Mouse (Mus musculus) kidney, embryonic 16.5 days (tissue): Measurements from ENCODE around the gene Plekhg2. TPM values are rescaled to one million over a fixed set of nuclear protein-coding genes. Genes with fewer than 3 reads are reported as not detected.
A peak's percentile ranks its signal among the peaks of the same experiment; 100 is the strongest.

Experiments
- ATAC-seq: fragments of 200-750 bp; cut with Nextera tagmentation; 2 replicates; pipeline ENCODE4 v1.8.0; 2017; ENCODE audit warnings: moderate TSS enrichment; ENCODE audit not compliant: low FRiP score, low TSS enrichment
- H3K27ac ChIP-seq: fragments of 300-500 bp; sonication (generic); 2 replicates; pipeline ENCODE4 v1.5.1; 2014; ENCODE audit warnings: low read length
- H3K27me3 ChIP-seq: fragments of 300-500 bp; sonication (generic); 2 replicates; pipeline ENCODE4 v1.6.1; 2014; ENCODE audit warnings: low read length, control low read depth, mixed read lengths; ENCODE audit not compliant: insufficient read depth
- H3K36me3 ChIP-seq: fragments of 300-500 bp; sonication (generic); 2 replicates; pipeline ENCODE4 v1.6.1; 2014; ENCODE audit warnings: low read length, control low read depth, mixed read lengths; ENCODE audit not compliant: insufficient read depth
- H3K4me1 ChIP-seq: fragments of 300-500 bp; sonication (generic); 2 replicates; pipeline ENCODE4 v1.6.1; 2014; ENCODE audit warnings: low read length, control low read depth, mixed read lengths; ENCODE audit not compliant: insufficient read depth
- H3K4me2 ChIP-seq: fragments of 300-500 bp; sonication (generic); replicated peaks from 2 replicates; pipeline ENCODE4 v1.6.1; 2014; ENCODE audit warnings: low read depth, low read length
- H3K4me3 ChIP-seq: fragments of 300-500 bp; sonication (generic); 2 replicates; pipeline ENCODE4 v1.5.1; 2014; ENCODE audit warnings: mild to moderate bottlenecking, low read length
- H3K9ac ChIP-seq: fragments of 300-500 bp; sonication (generic); replicated peaks from 2 replicates; pipeline ENCODE4 v1.6.1; 2014; ENCODE audit warnings: low read length
- H3K9me3 ChIP-seq: fragments of 300-500 bp; sonication (generic); 2 replicates; pipeline ENCODE4 v1.6.1; 2016; ENCODE audit warnings: low read length, control low read depth
- WGBS: fragments of 180-500 bp; shearing (Covaris S2); extraction: QIAGEN DNeasy Blood & Tissue Kit; methylation state at CpG from one replicate; pipeline ENCODE4 v1.1.7; 2014; 5-methylcytosine and 5-hydroxymethylcytosine counted together
- polyA plus RNA-seq: library from polyadenylated mRNA; unstranded; fragments of >200 nt; fragmentation: Nextera tagmentation; extraction: Ambion mirVana; gene quantifications from 2 replicates; pipeline ENCODE4 v1.2.1, GENCODE M21; 2015

Gene Plekhg2
- polyA plus RNA-seq, 1 experiment from 2014 or later, result 69.1 TPM

- no peaks in the 10 kb centered on the region for H3K27me3 ChIP-seq
- H3K4me1 ChIP-seq, result peaks cover 73% of the 10 kb centered on the region
- H3K27ac ChIP-seq, result peak overlapping the region; percentile 98
- peak overlapping the region; percentile 80 for H3K4me3 ChIP-seq
- peak overlapping the region; percentile 81 for H3K4me2 ChIP-seq
- peak overlapping the region; percentile 84 for H3K9ac ChIP-seq
- no peaks in the 10 kb centered on the region for H3K9me3 ChIP-seq
- WGBS, result 1% methylated on average over 53 of the region's 53 CpGs
- peak; percentile 47 for ATAC-seq
- H3K36me3 ChIP-seq, result 0 out of 2 replicates have a peak, but pooled peaks cover 7% of the 10 kb centered on the region
Observed at GRCm38 (mm10) chr7:28378769-28379651, 6.6 kb upstream of the Plekhg2 start.

DNA sequence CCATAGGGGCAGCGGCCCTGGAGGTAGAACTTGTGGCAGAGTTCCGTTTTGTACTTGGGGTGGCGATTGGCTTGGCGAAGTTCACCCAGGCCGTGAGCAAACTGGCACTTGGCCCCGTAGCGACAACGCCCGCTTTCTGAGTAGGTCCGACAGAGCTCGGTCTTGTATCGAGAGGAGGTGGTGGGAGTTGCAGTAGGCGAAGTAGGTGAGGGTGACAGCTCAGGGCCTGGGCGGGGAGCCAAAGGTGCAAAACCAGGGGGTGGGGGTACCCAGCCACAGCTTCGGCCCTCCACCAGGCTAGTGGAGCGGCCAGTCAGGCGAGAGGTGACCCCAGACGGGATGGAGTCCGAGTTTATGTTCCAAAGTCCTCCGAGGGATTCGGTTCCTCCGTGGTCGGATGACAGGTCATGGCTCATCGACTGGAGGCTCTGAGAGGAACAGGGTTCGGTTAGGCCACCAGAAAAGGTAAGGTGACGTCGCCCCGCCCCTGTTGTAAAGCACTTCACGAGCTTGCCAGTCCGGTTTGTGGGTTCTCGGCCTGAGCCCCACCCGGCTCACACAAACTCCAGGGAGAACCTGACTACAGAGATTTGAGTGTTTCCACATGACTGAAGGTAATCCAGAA, 5.8 kb upstream of the Plekhg2 start:
- H3K4me1 ChIP-seq, result peaks cover 76% of the 10 kb centered on the region
- 12% methylated on average over 32 of the region's 32 CpGs for WGBS
- H3K27me3 ChIP-seq, result no peaks in the 10 kb centered on the region
- peak overlapping the region; percentile 81 for H3K4me2 ChIP-seq
- peak overlapping the region; percentile 84 for H3K9ac ChIP-seq
- H3K9me3 ChIP-seq, result no peaks in the 10 kb centered on the region
- peak overlapping the region; percentile 98 for H3K27ac ChIP-seq
- 0 out of 2 replicates have a peak, but pooled peaks cover 7% of the 10 kb centered on the region for H3K36me3 ChIP-seq
- H3K4me3 ChIP-seq, result peak overlapping the region; percentile 80
- no peak for ATAC-seq

- peak overlapping the region; percentile 84 for H3K9ac ChIP-seq
- ATAC-seq, result no peak
- 0 out of 2 replicates have a peak, but pooled peaks cover 7% of the 10 kb centered on the region for H3K36me3 ChIP-seq
- H3K27me3 ChIP-seq, result no peaks in the 10 kb centered on the region
- H3K4me2 ChIP-seq, result peak overlapping the region; percentile 81
- peak overlapping the region; percentile 80 for H3K4me3 ChIP-seq
- H3K27ac ChIP-seq, result peak overlapping the region; percentile 98
- WGBS, result 52% methylated on average over 18 of the region's 18 CpGs
- no peaks in the 10 kb centered on the region for H3K9me3 ChIP-seq
- H3K4me1 ChIP-seq, result peaks cover 68% of the 10 kb centered on the region
Observed at GRCm38 (mm10) chr7:28377190-28378065, 5.0 kb upstream of the Plekhg2 start.

DNA sequence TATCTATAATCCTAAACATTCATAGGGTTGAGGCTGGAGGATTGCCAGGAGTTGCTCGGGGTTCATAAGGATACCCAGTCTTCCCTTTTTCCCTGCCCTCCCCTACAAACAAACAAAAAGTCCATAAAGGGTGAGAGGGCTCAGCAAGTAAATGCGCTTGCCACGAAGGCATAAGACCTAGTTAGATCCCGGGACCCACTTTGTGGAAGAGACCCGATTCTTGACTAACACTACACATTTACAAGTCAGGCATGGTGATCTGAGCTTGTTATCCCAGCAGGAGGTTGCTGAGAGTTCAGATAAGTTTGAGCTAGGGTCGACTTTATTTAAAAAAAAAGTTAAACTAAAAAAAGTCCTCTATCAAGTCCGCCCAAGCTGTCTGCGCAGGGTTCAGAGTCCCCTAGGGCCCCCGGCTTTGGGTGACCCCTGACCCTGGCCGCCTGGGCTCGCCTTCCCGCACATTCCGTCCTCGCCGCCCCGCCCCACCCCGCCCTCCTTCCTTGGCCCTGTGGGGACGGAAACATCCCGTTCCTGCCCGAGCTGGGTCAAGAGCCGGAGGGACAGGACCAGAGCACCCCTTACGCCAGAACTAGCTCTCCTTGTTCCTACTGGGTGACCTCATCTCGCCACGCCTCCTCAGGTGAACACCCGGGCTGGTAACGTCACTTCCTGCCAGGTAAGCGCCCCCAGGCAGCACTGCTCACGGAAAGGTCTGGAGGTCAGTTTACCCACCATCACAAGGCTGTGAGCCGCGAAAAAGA, 3.8 kb upstream of the Plekhg2 start:
- no peak for ATAC-seq
- WGBS, result 3% methylated on average over 30 of the region's 30 CpGs
- no peaks in the 10 kb centered on the region for H3K9me3 ChIP-seq
- H3K4me3 ChIP-seq, result peak overlapping the region; percentile 80
- peaks cover 56% of the 10 kb centered on the region for H3K4me1 ChIP-seq
- 0 out of 2 replicates have a peak, but pooled peaks cover 7% of the 10 kb centered on the region for H3K36me3 ChIP-seq
- H3K27ac ChIP-seq, result peak overlapping the region; percentile 100
- peak overlapping the region; percentile 81 for H3K4me2 ChIP-seq
- peak overlapping the region; percentile 84 for H3K9ac ChIP-seq
- H3K27me3 ChIP-seq, result no peaks in the 10 kb centered on the region

- Histone ChIP-seq H3K27me3 (no peaks in the 10 kb centered on the region), H3K4me1 (peaks cover 53% of the 10 kb centered on the region), H3K4me2 (peak overlapping the region; percentile 81), H3K9me3 (no peaks in the 10 kb centered on the region), H3K4me3 (peak overlapping the region; percentile 80), H3K27ac (peak overlapping the region; percentile 100), H3K36me3 (0 out of 2 replicates have a peak, but pooled peaks cover 7% of the 10 kb centered on the region), H3K9ac (peak overlapping the region; percentile 84)
- 1% methylated on average over 30 of the region's 36 CpGs for WGBS
- ATAC-seq, result peak; percentile 55
Observed at GRCm38 (mm10) chr7:28375176-28375921, 3.0 kb upstream of the Plekhg2 start.

- no peak for ATAC-seq
- WGBS, result 74% methylated on average over 10 of the region's 10 CpGs
- no peaks in the 10 kb centered on the region for H3K27me3 ChIP-seq
- H3K4me2 ChIP-seq, result peak overlapping the region; percentile 81
- H3K4me1 ChIP-seq, result peaks cover 57% of the 10 kb centered on the region
- H3K9ac ChIP-seq, result peak overlapping the region; percentile 84
- no peaks in the 10 kb centered on the region for H3K9me3 ChIP-seq
- peak overlapping the region; percentile 80 for H3K4me3 ChIP-seq
- H3K27ac ChIP-seq, result peak overlapping the region; percentile 100
- peaks cover 13% of the 10 kb centered on the region for H3K36me3 ChIP-seq
Observed at GRCm38 (mm10) chr7:28374647-28375046, 2.2 kb upstream of the Plekhg2 start.

DNA sequence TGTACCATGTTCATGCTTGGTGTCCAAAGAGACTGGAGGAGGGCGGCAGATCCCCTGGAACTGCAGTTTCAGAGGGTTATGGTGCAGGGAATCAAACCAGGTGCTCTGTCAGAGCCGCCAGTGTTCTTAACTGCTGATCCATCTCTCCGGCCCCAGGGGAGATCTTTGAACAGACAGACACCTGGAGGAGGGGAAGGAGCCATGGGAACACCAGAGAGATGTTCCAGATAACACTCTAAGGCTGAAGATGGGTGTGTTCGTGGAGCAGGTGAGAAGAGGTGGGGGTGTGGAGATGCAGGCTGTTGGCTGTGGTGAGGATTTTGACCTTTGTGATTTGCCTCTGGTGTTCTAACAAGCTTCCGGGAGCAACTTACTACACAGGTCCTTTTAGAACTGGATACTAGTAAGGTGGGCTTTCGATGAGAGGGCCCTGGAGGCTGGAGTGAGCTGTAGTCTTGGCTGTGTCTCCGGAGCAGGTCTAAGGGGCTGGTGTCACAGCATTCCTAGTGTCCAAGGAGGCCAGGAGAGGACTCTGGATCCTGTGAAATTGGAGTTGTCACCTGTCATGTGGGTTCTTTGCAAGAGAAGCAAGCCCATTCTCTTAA, 1.6 kb upstream of the Plekhg2 start:
- no peaks in the 10 kb centered on the region for H3K9me3 ChIP-seq
- H3K27ac ChIP-seq, result peak overlapping the region; percentile 68
- H3K4me3 ChIP-seq, result no peak overlapping the region
- H3K27me3 ChIP-seq, result no peaks in the 10 kb centered on the region
- peaks cover 57% of the 10 kb centered on the region for H3K4me1 ChIP-seq
- H3K36me3 ChIP-seq, result peaks cover 19% of the 10 kb centered on the region
- no peak overlapping the region for H3K4me2 ChIP-seq
- peak overlapping the region; percentile 35; the same call in 1 of the 2 replicates for H3K9ac ChIP-seq
- WGBS, result 73% methylated on average over 7 of the region's 7 CpGs
- no peak for ATAC-seq

- Histone ChIP-seq H3K4me1 (peaks cover 59% of the 10 kb centered on the region), H3K4me2 (peak overlapping the region; percentile 85), H3K36me3 (peaks cover 27% of the 10 kb centered on the region), H3K27me3 (no peaks in the 10 kb centered on the region), H3K9me3 (no peaks in the 10 kb centered on the region), H3K4me3 (peak overlapping the region; percentile 92), H3K9ac (peak overlapping the region; percentile 57), H3K27ac (peak overlapping the region; percentile 97)
- under 1% methylated on average over 9 of the region's 9 CpGs for WGBS
- ATAC-seq, result peak; percentile 1
Observed at GRCm38 (mm10) chr7:28373131-28373581, 757 bp upstream of the Plekhg2 start.
